7 mouse cellular contexts compared by ENCODE assay signal in genomic region chr5:124541602-124541973, GRCm38 (mm10). TPM values are rescaled to one million over a fixed set of nuclear protein-coding genes. Genes with fewer than 3 reads are reported as not detected.
A peak's percentile ranks its signal among the peaks of the same experiment; 100 is the strongest.
DNase-seq lines count a peak whose midpoint lies in the region; ATAC-seq lines count a peak whose summit lies in the region.

No protein-coding gene starts in this region.

- peak overlapping the region; percentile 70 for H3K4me2 ChIP-seq in neural tube, embryonic 11.5 days (ENCODE audit: low read depth)
- H3K4me2 ChIP-seq in forebrain, embryonic 14.5 days (ENCODE audit: low read length): peak overlapping the region; percentile 85
- peak overlapping the region; percentile 49 for H3K4me2 ChIP-seq in limb, embryonic 15.5 days
- H3K4me2 ChIP-seq in stomach, embryonic 16.5 days (ENCODE audit: low read depth, low read length): peak overlapping the region; percentile 83

- peak overlapping the region; percentile 98 for H3K4me3 ChIP-seq in neural tube, embryonic 11.5 days (ENCODE audit: low read depth, low read length)
- H3K4me3 ChIP-seq in forebrain, embryonic 14.5 days (ENCODE audit: low read depth, low read length): peak overlapping the region; percentile 90
- H3K4me3 ChIP-seq in limb, embryonic 15.5 days: peak overlapping the region; percentile 93
- H3K4me3 ChIP-seq in stomach, embryonic 16.5 days (replicated peaks; ENCODE audit: low read length): peak overlapping the region; percentile 79

- ATAC-seq in neural tube, embryonic 11.5 days (ENCODE audit: insufficient read depth, low FRiP score, low TSS enrichment): no peak
- ATAC-seq in forebrain, embryonic 14.5 days: no peak
- ATAC-seq in limb, embryonic 15.5 days (ENCODE audit: insufficient number of reproducible peaks, low FRiP score, low TSS enrichment, low read depth): no peak
- no peak for ATAC-seq in stomach, embryonic 16.5 days (ENCODE audit: insufficient read depth, low FRiP score)

- H3K9me3 ChIP-seq in neural tube, embryonic 11.5 days (ENCODE audit: control insufficient read depth, low read length): no peaks in the 10 kb centered on the region
- H3K9me3 ChIP-seq in forebrain, embryonic 14.5 days (replicated peaks; ENCODE audit: control insufficient read depth, low read length): no peaks in the 10 kb centered on the region
- H3K9me3 ChIP-seq in limb, embryonic 15.5 days: no peaks in the 10 kb centered on the region
- H3K9me3 ChIP-seq in stomach, embryonic 16.5 days (replicated peaks; ENCODE audit: control insufficient read depth, low read length): no peaks in the 10 kb centered on the region

- H3K9ac ChIP-seq in neural tube, embryonic 11.5 days (ENCODE audit: low read length): peak overlapping the region; percentile 87
- peak overlapping the region; percentile 80 for H3K9ac ChIP-seq in forebrain, embryonic 14.5 days (ENCODE audit: low read length)
- peak overlapping the region; percentile 89 for H3K9ac ChIP-seq in limb, embryonic 15.5 days
- H3K9ac ChIP-seq in stomach, embryonic 16.5 days (ENCODE audit: low read length): peak overlapping the region; percentile 96

- H3K4me1 ChIP-seq in neural tube, embryonic 11.5 days (ENCODE audit: control insufficient read depth, insufficient read depth, low read length): peaks cover 5% of the 10 kb centered on the region; the same call in 1 of the 2 replicates
- peaks cover 12% of the 10 kb centered on the region for H3K4me1 ChIP-seq in forebrain, embryonic 14.5 days (ENCODE audit: control insufficient read depth, insufficient read depth, low read length)
- H3K4me1 ChIP-seq in limb, embryonic 15.5 days: peaks cover 21% of the 10 kb centered on the region
- H3K4me1 ChIP-seq in stomach, embryonic 16.5 days (ENCODE audit: control insufficient read depth, insufficient read depth, low read length): peaks cover 23% of the 10 kb centered on the region

- no peak overlapping the region for H3K27ac ChIP-seq in neural tube, embryonic 11.5 days (ENCODE audit: low read depth, low read length)
- no peak overlapping the region for H3K27ac ChIP-seq in forebrain, embryonic 14.5 days (ENCODE audit: low read depth, low read length)
- H3K27ac ChIP-seq in limb, embryonic 15.5 days: peak overlapping the region; percentile 93
- H3K27ac ChIP-seq in stomach, embryonic 16.5 days (ENCODE audit: low read length): peak overlapping the region; percentile 93

- no peaks in the 10 kb centered on the region for H3K27me3 ChIP-seq in neural tube, embryonic 11.5 days (ENCODE audit: control insufficient read depth, insufficient read depth, low read length)
- H3K27me3 ChIP-seq in forebrain, embryonic 14.5 days (replicated peaks; ENCODE audit: control insufficient read depth, insufficient read depth, low read length): no peaks in the 10 kb centered on the region
- H3K27me3 ChIP-seq in limb, embryonic 15.5 days: no peaks in the 10 kb centered on the region
- H3K27me3 ChIP-seq in stomach, embryonic 16.5 days (ENCODE audit: control insufficient read depth, insufficient read depth, low read length): no peaks in the 10 kb centered on the region

- H3K36me3 ChIP-seq in neural tube, embryonic 11.5 days (ENCODE audit: control insufficient read depth, insufficient read depth, low read length): peaks cover 13% of the 10 kb centered on the region; the same call in 1 of the 2 replicates
- H3K36me3 ChIP-seq in forebrain, embryonic 14.5 days (ENCODE audit: control insufficient read depth, insufficient read depth, low read length): peaks cover 44% of the 10 kb centered on the region
- H3K36me3 ChIP-seq in limb, embryonic 15.5 days: peaks cover 31% of the 10 kb centered on the region
- peaks cover 16% of the 10 kb centered on the region; the same call in 1 of the 2 replicates for H3K36me3 ChIP-seq in stomach, embryonic 16.5 days (ENCODE audit: control insufficient read depth, insufficient read depth, low read length)

- intact Hi-C loops in left cerebral cortex, postnatal 36 days (cut with DNase I): no loop called here

- 15% methylated on average over 8 of the region's 8 CpGs for WGBS in neural tube, embryonic 11.5 days
- 16% methylated on average over 8 of the region's 8 CpGs for WGBS in forebrain, embryonic 14.5 days
- WGBS in limb, embryonic 15.5 days: 9% methylated on average over 8 of the region's 8 CpGs
- WGBS in stomach, embryonic 16.5 days: 9% methylated on average over 8 of the region's 8 CpGs

- no peak for DNase-seq in neural tube, embryonic 11.5 days (ENCODE audit: low spot score)
- no peak for DNase-seq in neural tube, embryonic 10.5 days (ENCODE audit: extremely low spot score, low spot score)
- no peak for DNase-seq in forebrain, embryonic 14.5 days (ENCODE audit: low spot score)
- no peak for DNase-seq in left cerebral cortex, postnatal 36 days (ENCODE audit: low spot score in 2 of 2)
- DNase-seq in right cerebral cortex, adult 18-20 months: no peak

RNA-seq across cellular contexts. Expression of gene Tmed2, which starts 1.1 kb away (rescaled TPM):
- polyA plus RNA-seq in neural tube, embryonic 11.5 days (2014; fragmentation: Nextera tagmentation; extraction: Ambion mirVana): 480 and 486 TPM in 2 replicates
- 416 and 423 TPM in 2 replicates for polyA plus RNA-seq in forebrain, embryonic 14.5 days (2014; fragmentation: Nextera tagmentation; extraction: Ambion mirVana)
- polyA plus RNA-seq in limb, embryonic 15.5 days (2015; fragmentation: Nextera tagmentation; extraction: Ambion mirVana): 659 and 666 TPM in 2 replicates
- 641 and 673 TPM in 2 replicates for polyA plus RNA-seq in stomach, embryonic 16.5 days (2015; fragmentation: Nextera tagmentation; extraction: Ambion mirVana)
- total RNA-seq in left cerebral cortex, postnatal 36 days (2021): 10 to 100 TPM; 97.9 to 98.5 TPM

RNA-seq across cellular contexts. Expression of gene Rilpl1, which starts 10.4 kb away (rescaled TPM):
- 21.3 and 23.2 TPM in 2 replicates for polyA plus RNA-seq in neural tube, embryonic 11.5 days (2014; fragmentation: Nextera tagmentation; extraction: Ambion mirVana)
- polyA plus RNA-seq in forebrain, embryonic 14.5 days (2014; fragmentation: Nextera tagmentation; extraction: Ambion mirVana): 10.4 and 11.0 TPM in 2 replicates
- polyA plus RNA-seq in limb, embryonic 15.5 days (2015; fragmentation: Nextera tagmentation; extraction: Ambion mirVana): 23.7 and 25.2 TPM in 2 replicates
- 8.9 and 11.0 TPM in 2 replicates for polyA plus RNA-seq in stomach, embryonic 16.5 days (2015; fragmentation: Nextera tagmentation; extraction: Ambion mirVana)
- 10 to 100 TPM; 65.9 to 97.7 TPM for total RNA-seq in left cerebral cortex, postnatal 36 days (2021)

RNA-seq across cellular contexts. Expression of gene Ddx55, which starts 11.1 kb away (rescaled TPM):
- polyA plus RNA-seq in neural tube, embryonic 11.5 days (2014; fragmentation: Nextera tagmentation; extraction: Ambion mirVana): 14.6 and 18.4 TPM in 2 replicates
- polyA plus RNA-seq in forebrain, embryonic 14.5 days (2014; fragmentation: Nextera tagmentation; extraction: Ambion mirVana): 16.8 and 21.2 TPM in 2 replicates
- 14.1 and 15.7 TPM in 2 replicates for polyA plus RNA-seq in limb, embryonic 15.5 days (2015; fragmentation: Nextera tagmentation; extraction: Ambion mirVana)
- 12.5 and 15.1 TPM in 2 replicates for polyA plus RNA-seq in stomach, embryonic 16.5 days (2015; fragmentation: Nextera tagmentation; extraction: Ambion mirVana)
- 10 to 100 TPM; 23.9 to 31.0 TPM for total RNA-seq in left cerebral cortex, postnatal 36 days (2021)

RNA-seq across cellular contexts. Expression of gene Eif2b1, which starts 37.3 kb away (rescaled TPM):
- polyA plus RNA-seq in neural tube, embryonic 11.5 days (2014; fragmentation: Nextera tagmentation; extraction: Ambion mirVana): 81.0 and 94.5 TPM in 2 replicates
- polyA plus RNA-seq in forebrain, embryonic 14.5 days (2014; fragmentation: Nextera tagmentation; extraction: Ambion mirVana): 79.9 and 81.9 TPM in 2 replicates
- 68.1 and 71.3 TPM in 2 replicates for polyA plus RNA-seq in limb, embryonic 15.5 days (2015; fragmentation: Nextera tagmentation; extraction: Ambion mirVana)
- 71.5 and 74.6 TPM in 2 replicates for polyA plus RNA-seq in stomach, embryonic 16.5 days (2015; fragmentation: Nextera tagmentation; extraction: Ambion mirVana)
- 10 to 100 TPM; 37.6 to 37.9 TPM for total RNA-seq in left cerebral cortex, postnatal 36 days (2021)

RNA-seq across cellular contexts. Expression of gene Gtf2h3, which starts 37.4 kb away (rescaled TPM):
- polyA plus RNA-seq in neural tube, embryonic 11.5 days (2014; fragmentation: Nextera tagmentation; extraction: Ambion mirVana): 73.3 and 83.0 TPM in 2 replicates
- polyA plus RNA-seq in forebrain, embryonic 14.5 days (2014; fragmentation: Nextera tagmentation; extraction: Ambion mirVana): 62.9 and 67.3 TPM in 2 replicates
- 57.0 and 57.1 TPM in 2 replicates for polyA plus RNA-seq in limb, embryonic 15.5 days (2015; fragmentation: Nextera tagmentation; extraction: Ambion mirVana)
- polyA plus RNA-seq in stomach, embryonic 16.5 days (2015; fragmentation: Nextera tagmentation; extraction: Ambion mirVana): 51.2 and 52.2 TPM in 2 replicates
- 10 to 100 TPM; 26.7 to 32.8 TPM for total RNA-seq in left cerebral cortex, postnatal 36 days (2021)

Comparison
In these comparisons a context has a peak if more than half of its experiments do, and no peak if none do; other contexts are left out.
1. H3K27ac ChIP-seq: peak in limb, embryonic 15.5 days (single experiment) and stomach, embryonic 16.5 days (single experiment); none in neural tube, embryonic 11.5 days (single experiment) and forebrain, embryonic 14.5 days (single experiment).
2. Peak in every context shown above with its lines, with median percentiles within 50 percentile points of each other: H3K4me2 ChIP-seq, H3K4me3 ChIP-seq and H3K9ac ChIP-seq.